ENCODE assay signal across 14 mouse cellular contexts in genomic region chr17:85818098-85818855, GRCm38 (mm10).
DNase-seq lines count a peak whose midpoint lies in the region; ATAC-seq and TF ChIP-seq lines count a peak whose summit lies in the region.
"Had no signal": no experiment of that assay in that cellular context is flagged by ENCODE, and none has a peak within 500 bp of the region (broad histone marks: within the 10 kb centered on the region; RNA-seq: fewer than 3 reads in every experiment).

No protein-coding gene starts in this region.

- H3K27me3 ChIP-seq in liver, embryonic 11.5 days (replicated peaks; ENCODE audit: control insufficient read depth, insufficient read depth, low read length), result no peaks in the 10 kb centered on the region; the same call in 1 of the 2 replicates
- H3K27me3 ChIP-seq in neural tube, embryonic 15.5 days (replicated peaks), result no peaks in the 10 kb centered on the region; the same call in 1 of the 2 replicates
- no peaks in the 10 kb centered on the region for H3K27me3 ChIP-seq in kidney, embryonic 15.5 days
- H3K27me3 ChIP-seq: midbrain, embryonic 12.5 days had no signal

- H3K27ac ChIP-seq in liver, embryonic 11.5 days (ENCODE audit: low read depth, low read length), result no peak overlapping the region
- peak overlapping the region; percentile 32 for H3K27ac ChIP-seq in gastrocnemius, adult 2 months
- no peak overlapping the region for H3K27ac ChIP-seq in neural tube, embryonic 15.5 days (replicated peaks)
- no peak overlapping the region for H3K27ac ChIP-seq in kidney, embryonic 15.5 days
- H3K27ac ChIP-seq: hindbrain, embryonic 12.5 days; liver, embryonic 14.5 days; midbrain, embryonic 12.5 days had no signal

- WGBS in liver, embryonic 11.5 days, result 75% methylated on average over 17 of the region's 17 CpGs
- 55% methylated on average over 17 of the region's 17 CpGs for WGBS in neural tube, embryonic 15.5 days
- WGBS in kidney, embryonic 15.5 days, result 69% methylated on average over 17 of the region's 17 CpGs

- no peaks in the 10 kb centered on the region for H3K36me3 ChIP-seq in liver, embryonic 11.5 days (ENCODE audit: control insufficient read depth, insufficient read depth, low read length)
- no peaks in the 10 kb centered on the region for H3K36me3 ChIP-seq in neural tube, embryonic 15.5 days
- H3K36me3 ChIP-seq in kidney, embryonic 15.5 days, result no peaks in the 10 kb centered on the region
- H3K36me3 ChIP-seq: G1E; hindbrain, embryonic 12.5 days; midbrain, embryonic 12.5 days had no signal

- no peak overlapping the region for H3K4me3 ChIP-seq in liver, embryonic 11.5 days (ENCODE audit: low read depth, low read length)
- peak overlapping the region; percentile 58 for H3K4me3 ChIP-seq in gastrocnemius, adult 2 months
- no peak overlapping the region for H3K4me3 ChIP-seq in neural tube, embryonic 15.5 days (replicated peaks)
- no peak overlapping the region for H3K4me3 ChIP-seq in kidney, embryonic 15.5 days (replicated peaks)
- H3K4me3 ChIP-seq: hindbrain, embryonic 12.5 days; midbrain, embryonic 12.5 days had no signal

- TF ChIP-seq CTCF in gastrocnemius, adult 2 months (IDR thresholded peaks at IDR 0.05), result no peak

- no peak for ATAC-seq in liver, embryonic 11.5 days (replicated peaks; ENCODE audit: low FRiP score)
- ATAC-seq in neural tube, embryonic 15.5 days (ENCODE audit: low FRiP score), result no peak
- ATAC-seq in kidney, embryonic 15.5 days (replicated peaks; ENCODE audit: low FRiP score), result no peak
- ATAC-seq: forebrain, postnatal 0 days had no signal

- H3K9me3 ChIP-seq in liver, embryonic 11.5 days (ENCODE audit: control insufficient read depth, low read length), result no peaks in the 10 kb centered on the region
- H3K9me3 ChIP-seq in neural tube, embryonic 15.5 days (replicated peaks), result no peaks in the 10 kb centered on the region
- no peaks in the 10 kb centered on the region for H3K9me3 ChIP-seq in kidney, embryonic 15.5 days (replicated peaks)
- H3K9me3 ChIP-seq: hindbrain, embryonic 12.5 days; midbrain, embryonic 12.5 days had no signal

- intact Hi-C loops in gastrocnemius, adult 2 months (cut with DNase I), result no loop called here

- no peak overlapping the region for H3K4me2 ChIP-seq in liver, embryonic 11.5 days
- H3K4me2 ChIP-seq in neural tube, embryonic 15.5 days, result peak overlapping the region; percentile 9; the same call in 1 of the 2 replicates
- H3K4me2 ChIP-seq in kidney, embryonic 15.5 days, result no peak overlapping the region
- H3K4me2 ChIP-seq: hindbrain, embryonic 12.5 days; midbrain, embryonic 12.5 days had no signal

- H3K4me1 ChIP-seq in liver, embryonic 11.5 days (replicated peaks; ENCODE audit: control insufficient read depth, insufficient read depth, low read length), result no peaks in the 10 kb centered on the region
- peaks cover 14% of the 10 kb centered on the region for H3K4me1 ChIP-seq in neural tube, embryonic 15.5 days
- H3K4me1 ChIP-seq in kidney, embryonic 15.5 days, result 0 out of 2 replicates have a peak, but pooled peaks cover 3% of the 10 kb centered on the region
- H3K4me1 ChIP-seq: midbrain, embryonic 12.5 days had no signal

- no peak overlapping the region for H3K9ac ChIP-seq in liver, embryonic 11.5 days (ENCODE audit: low read depth, low read length)
- no peak overlapping the region for H3K9ac ChIP-seq in neural tube, embryonic 15.5 days (replicated peaks)
- no peak overlapping the region for H3K9ac ChIP-seq in kidney, embryonic 15.5 days
- H3K9ac ChIP-seq: forebrain, postnatal 0 days; hindbrain, embryonic 12.5 days; liver, embryonic 14.5 days; midbrain, embryonic 12.5 days had no signal

- DNase-seq in adrenal gland, postnatal 10 days, result peak; percentile 24
- no peak for DNase-seq in adrenal gland, postnatal 4 days (ENCODE audit: low spot score in 2 of 2)
- peak; percentile 11 for DNase-seq in liver
- DNase-seq in liver, embryonic 11.5 days (ENCODE audit: low spot score), result no peak
- peak; percentile 44 for DNase-seq in gastrocnemius, adult 2 months
- no peak for DNase-seq in T-cell, adult 2 months (ENCODE audit: low spot score)
- DNase-seq: cerebellum, adult 8-10 months; forebrain, postnatal 0 days had no signal

Comparison
In these comparisons a context has a peak if more than half of its experiments do, and no peak if none do; other contexts are left out.
1. DNase-seq: peak in adrenal gland, postnatal 10 days (single experiment), liver (single experiment) and gastrocnemius, adult 2 months (single experiment); none in adrenal gland, postnatal 4 days (0 of 2), liver, embryonic 11.5 days (single experiment) and T-cell, adult 2 months (single experiment).